ENCODE assay signal across 8 mouse cellular contexts in genomic region chr10:59907695-59908299, GRCm38 (mm10). TPM values are rescaled to one million over a fixed set of nuclear protein-coding genes. Genes with fewer than 3 reads are reported as not detected.
A peak's percentile ranks its signal among the peaks of the same experiment; 100 is the strongest.
DNase-seq lines count a peak whose midpoint lies in the region; ATAC-seq and TF ChIP-seq lines count a peak whose summit lies in the region.

No protein-coding gene starts in this region.

- H3K27me3 ChIP-seq in forebrain, embryonic 10.5 days (ENCODE audit: poor library complexity, severe bottlenecking) = peaks cover 32% of the 10 kb centered on the region
- H3K27me3 ChIP-seq in forebrain, postnatal 0 days (ENCODE audit: insufficient read depth, low read length) = no peaks in the 10 kb centered on the region
- no peaks in the 10 kb centered on the region; the same call in 1 of the 2 replicates for H3K27me3 ChIP-seq in embryonic facial prominence, embryonic 15.5 days
- no peaks in the 10 kb centered on the region for H3K27me3 ChIP-seq in intestine, embryonic 16.5 days (replicated peaks; ENCODE audit: control insufficient read depth, insufficient read depth, low read length)

- no peak for TF ChIP-seq CTCF in forebrain, postnatal 0 days (IDR thresholded peaks at IDR 0.05; ENCODE audit: low read depth)

- H3K4me3 ChIP-seq in forebrain, embryonic 10.5 days = no peak overlapping the region
- no peak overlapping the region for H3K4me3 ChIP-seq in forebrain, postnatal 0 days (ENCODE audit: low read depth, low read length)
- H3K4me3 ChIP-seq in embryonic facial prominence, embryonic 15.5 days (replicated peaks) = no peak overlapping the region
- H3K4me3 ChIP-seq in intestine, embryonic 16.5 days (ENCODE audit: low read length) = no peak overlapping the region

- no peaks in the 10 kb centered on the region for H3K36me3 ChIP-seq in forebrain, embryonic 10.5 days (replicated peaks)
- no peaks in the 10 kb centered on the region for H3K36me3 ChIP-seq in forebrain, postnatal 0 days (ENCODE audit: insufficient read depth)
- H3K36me3 ChIP-seq in embryonic facial prominence, embryonic 15.5 days = no peaks in the 10 kb centered on the region
- no peaks in the 10 kb centered on the region for H3K36me3 ChIP-seq in intestine, embryonic 16.5 days (ENCODE audit: control insufficient read depth, insufficient read depth, low read length)

- H3K9ac ChIP-seq in forebrain, postnatal 0 days = no peak overlapping the region
- H3K9ac ChIP-seq in embryonic facial prominence, embryonic 15.5 days = no peak overlapping the region
- peak overlapping the region; percentile 53 for H3K9ac ChIP-seq in intestine, embryonic 16.5 days (ENCODE audit: low read depth, low read length)

- 43% methylated on average over 7 of the region's 7 CpGs for WGBS in forebrain, embryonic 10.5 days
- WGBS in forebrain, postnatal 0 days = 20% methylated on average over 7 of the region's 7 CpGs
- 18% methylated on average over 7 of the region's 7 CpGs for WGBS in embryonic facial prominence, embryonic 15.5 days
- WGBS in intestine, embryonic 16.5 days = 22% methylated on average over 7 of the region's 7 CpGs

- H3K4me1 ChIP-seq in forebrain, embryonic 10.5 days = peaks cover 68% of the 10 kb centered on the region
- H3K4me1 ChIP-seq in forebrain, postnatal 0 days (ENCODE audit: insufficient read depth) = peaks cover 3% of the 10 kb centered on the region; the same call in 1 of the 2 replicates
- peaks cover 58% of the 10 kb centered on the region for H3K4me1 ChIP-seq in embryonic facial prominence, embryonic 15.5 days
- peaks cover 46% of the 10 kb centered on the region for H3K4me1 ChIP-seq in intestine, embryonic 16.5 days (ENCODE audit: control insufficient read depth, insufficient read depth, low read length)

- H3K4me2 ChIP-seq in forebrain, postnatal 0 days (ENCODE audit: low read depth) = no peak overlapping the region
- H3K4me2 ChIP-seq in embryonic facial prominence, embryonic 15.5 days (replicated peaks) = no peak overlapping the region
- H3K4me2 ChIP-seq in intestine, embryonic 16.5 days (ENCODE audit: low read depth, low read length) = no peak overlapping the region

- no peak for DNase-seq in forebrain, embryonic 10.5 days (ENCODE audit: extremely low spot score, low spot score)
- DNase-seq in forebrain, postnatal 0 days = no peak
- DNase-seq in CD4-positive helper T cell, adult 2 months (ENCODE audit: low read depth, low spot score) = peak; percentile 81
- peak; percentile 61 to 72 for DNase-seq in lung, postnatal 4 days
- DNase-seq in testis, postnatal 10 days (ENCODE audit: low spot score) = no peak

- no peaks in the 10 kb centered on the region for H3K9me3 ChIP-seq in forebrain, embryonic 10.5 days
- no peaks in the 10 kb centered on the region for H3K9me3 ChIP-seq in forebrain, postnatal 0 days (ENCODE audit: low read length)
- no peaks in the 10 kb centered on the region for H3K9me3 ChIP-seq in embryonic facial prominence, embryonic 15.5 days (replicated peaks)
- H3K9me3 ChIP-seq in intestine, embryonic 16.5 days (ENCODE audit: control insufficient read depth, low read length) = no peaks in the 10 kb centered on the region

- no peak for ATAC-seq in forebrain, postnatal 0 days
- ATAC-seq in embryonic facial prominence, embryonic 15.5 days (ENCODE audit: insufficient number of reproducible peaks, low FRiP score, low TSS enrichment, low read depth) = peak; percentile 52
- peak; percentile 76 for ATAC-seq in intestine, embryonic 16.5 days
- ATAC-seq in erythroblast, adult 5-6 weeks (replicated peaks; ENCODE audit: low FRiP score, poor library complexity, severe bottlenecking) = no peak

- H3K27ac ChIP-seq in forebrain, embryonic 10.5 days = peak overlapping the region; percentile 80
- H3K27ac ChIP-seq in forebrain, postnatal 0 days (ENCODE audit: low read depth, low read length) = no peak overlapping the region; the same call in 1 of the 2 replicates
- H3K27ac ChIP-seq in embryonic facial prominence, embryonic 15.5 days (replicated peaks) = peak overlapping the region; percentile 86
- H3K27ac ChIP-seq in intestine, embryonic 16.5 days (ENCODE audit: low read length) = peak overlapping the region; percentile 84

RNA-seq across cellular contexts. Expression of gene Dnajb12, which starts 28.4 kb away (rescaled TPM):
- 26.2 and 27.9 TPM in 2 replicates for polyA plus RNA-seq in forebrain, embryonic 10.5 days (2016; fragmentation: Nextera tagmentation; extraction: Ambion mirVana)
- total RNA-seq in forebrain, postnatal 0 days (2014; rRNA removed) = 35.2 and 41.1 TPM in 2 replicates
- 21.2 and 23.5 TPM in 2 replicates for polyA plus RNA-seq in forebrain, postnatal 0 days (2015; fragmentation: Nextera tagmentation; extraction: Ambion mirVana)
- polyA plus RNA-seq in embryonic facial prominence, embryonic 15.5 days (2015; fragmentation: Nextera tagmentation; extraction: Ambion mirVana) = 24.1 and 24.8 TPM in 2 replicates
- polyA plus RNA-seq in intestine, embryonic 16.5 days (2015; fragmentation: Nextera tagmentation; extraction: Ambion mirVana) = 26.6 and 27.6 TPM in 2 replicates
- total RNA-seq in erythroblast, adult 5-6 weeks (2015; ENCODE audit: low replicate concordance) = 13.6 and 28.2 TPM in 2 replicates
- total RNA-seq in erythroblast, adult 5-6 weeks (2017; ENCODE audit: low replicate concordance) = 39.8 and 43.4 TPM in 2 replicates

RNA-seq across cellular contexts. Expression of gene Ddit4, which starts 43.8 kb away (rescaled TPM):
- 32.7 and 35.3 TPM in 2 replicates for polyA plus RNA-seq in forebrain, embryonic 10.5 days (2016; fragmentation: Nextera tagmentation; extraction: Ambion mirVana)
- 40.0 and 40.7 TPM in 2 replicates for total RNA-seq in forebrain, postnatal 0 days (2014; rRNA removed)
- polyA plus RNA-seq in forebrain, postnatal 0 days (2015; fragmentation: Nextera tagmentation; extraction: Ambion mirVana) = 52.9 and 57.8 TPM in 2 replicates
- 83.3 and 89.1 TPM in 2 replicates for polyA plus RNA-seq in embryonic facial prominence, embryonic 15.5 days (2015; fragmentation: Nextera tagmentation; extraction: Ambion mirVana)
- 28.6 and 33.1 TPM in 2 replicates for polyA plus RNA-seq in intestine, embryonic 16.5 days (2015; fragmentation: Nextera tagmentation; extraction: Ambion mirVana)
- 1.7 TPM in 1 of 2 replicates, not detected in the other for total RNA-seq in erythroblast, adult 5-6 weeks (2015; ENCODE audit: low replicate concordance)
- total RNA-seq in erythroblast, adult 5-6 weeks (2017; ENCODE audit: low replicate concordance) = 0.17 and 0.84 TPM in 2 replicates

Comparison
In these comparisons a context has a peak if more than half of its experiments do, and no peak if none do; other contexts are left out.
1. DNase-seq: peak in CD4-positive helper T cell, adult 2 months (single experiment) and lung, postnatal 4 days (2 of 2); none in forebrain, embryonic 10.5 days (single experiment), forebrain, postnatal 0 days (single experiment) and testis, postnatal 10 days (single experiment).
2. ATAC-seq: peak in embryonic facial prominence, embryonic 15.5 days (single experiment) and intestine, embryonic 16.5 days (single experiment); none in forebrain, postnatal 0 days (single experiment) and erythroblast, adult 5-6 weeks (single experiment).